Mouse (Mus musculus) bone marrow macrophage, adult 2 months (primary cell): ENCODE results near the gene Nmrk1.

Experiments
- CTCF ChIP-seq: IDR thresholded peaks from 2 replicates; pipeline ENCODE4 v1.5.1; 2012; ENCODE audit warnings: low read depth, mild to moderate bottlenecking, low read length, moderate library complexity
- POLR2A ChIP-seq: IDR thresholded peaks from 2 replicates; pipeline ENCODE4 v1.6.1; 2012; ENCODE audit warnings: mild to moderate bottlenecking, low read depth, low read length, borderline replicate concordance

- TF ChIP-seq CTCF = no peak
- TF ChIP-seq POLR2A = no peak
These were observed 20.8 kb downstream of the Nmrk1 start for GRCm38 (mm10) chr19:18652592-18652991.
